Mouse (Mus musculus) bone marrow macrophage, adult 2 months (primary cell): ENCODE results near the gene Rps6kb2.

Experiments
- CTCF ChIP-seq: IDR thresholded peaks from 2 replicates; pipeline ENCODE4 v1.5.1; 2012; ENCODE audit warnings: low read depth, mild to moderate bottlenecking, low read length, moderate library complexity
- POLR2A ChIP-seq: IDR thresholded peaks from 2 replicates; pipeline ENCODE4 v1.6.1; 2012; ENCODE audit warnings: mild to moderate bottlenecking, low read depth, low read length, borderline replicate concordance

GRCm38 (mm10) chr19:4196048-4196447, 32.9 kb upstream of the Rps6kb2 start:
- TF ChIP-seq CTCF (no peak), POLR2A (no peak)
